Mouse (Mus musculus): ENCODE data around the gene Naa15. TPM values are rescaled to one million over a fixed set of nuclear protein-coding genes. Genes with fewer than 3 reads are reported as not detected.

Naa15 gene
- 40.0 and 57.1 TPM in 2 replicates for polyA plus RNA-seq (2014; fragmentation: Nextera tagmentation; extraction: Ambion mirVana)

- Histone ChIP-seq H3K4me2 (replicated peaks; ENCODE audit: low read depth, low read length) (peak within 1 kb of the TSS; percentile 81), H3K4me1 (ENCODE audit: control insufficient read depth, insufficient read depth, low read length) (peaks cover 15% of the 10 kb centered on the region; the same call in 1 of the 2 replicates)
- WGBS, result 5% methylated on average over 43 of the region's 43 CpGs
These were observed at the start of gene Naa15 for GRCm38 (mm10) chr3:51415098-51416072. Gene Naa15 (plus strand): TSS chr3:51415148.

DNA sequence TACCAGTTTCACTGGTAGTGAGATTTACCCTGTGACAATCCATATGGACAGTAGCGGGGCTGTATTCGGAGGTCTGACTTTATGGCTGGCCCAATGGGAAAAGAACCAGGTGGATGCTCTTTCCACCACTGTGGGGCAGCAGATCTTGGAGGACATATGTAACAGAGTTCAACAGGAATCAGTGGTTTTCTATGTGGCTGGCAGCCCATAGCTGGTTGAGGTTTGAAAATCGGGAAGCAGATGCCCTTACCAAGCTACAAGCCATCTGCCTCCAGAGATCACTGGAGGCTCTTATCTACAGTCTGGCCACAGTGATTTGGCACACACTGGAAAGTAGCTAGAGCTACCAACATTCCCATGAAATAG lies 49.4 kb upstream of the Naa15 start:
- Histone ChIP-seq H3K4me1 (ENCODE audit: control insufficient read depth, insufficient read depth, low read length) (no peaks in the 10 kb centered on the region), H3K4me3 (ENCODE audit: low read length) (peak overlapping the region; percentile 50; the same call in 1 of the 2 replicates), H3K27me3 (ENCODE audit: control insufficient read depth, insufficient read depth, low read length) (no peaks in the 10 kb centered on the region), H3K36me3 (ENCODE audit: control insufficient read depth, insufficient read depth, low read length) (no peaks in the 10 kb centered on the region), H3K9me3 (ENCODE audit: control insufficient read depth, low read length) (no peaks in the 10 kb centered on the region), H3K9ac (ENCODE audit: low read depth, low read length) (peak overlapping the region; percentile 42; the same call in 1 of the 2 replicates), H3K4me2 (replicated peaks; ENCODE audit: low read depth, low read length) (peak overlapping the region; percentile 83), H3K27ac (ENCODE audit: low read depth, low read length) (no peak overlapping the region)
- 9% methylated on average over 3 of the region's 3 CpGs for whole genome bisulfite sequencing
- ATAC-seq (ENCODE audit: low FRiP score, low TSS enrichment), result no peak

More at GRCm38 (mm10) chr3:51415098-51416072, at the start of gene Naa15:
- H3K27ac ChIP-seq (ENCODE audit: low read depth, low read length), result peak within 1 kb of the TSS; percentile 93
- peak within 1 kb of the TSS; percentile 93 for H3K9ac ChIP-seq (ENCODE audit: low read depth, low read length)
- peak within 1 kb of the TSS; percentile 100 for H3K4me3 ChIP-seq (ENCODE audit: low read length)
- H3K9me3 ChIP-seq (ENCODE audit: control insufficient read depth, low read length), result no peaks in the 10 kb centered on the region
- ATAC-seq (ENCODE audit: low FRiP score, low TSS enrichment), result peak; percentile 89
- H3K27me3 ChIP-seq (ENCODE audit: control insufficient read depth, insufficient read depth, low read length), result no peaks in the 10 kb centered on the region
- H3K36me3 ChIP-seq (ENCODE audit: control insufficient read depth, insufficient read depth, low read length), result no peaks in the 10 kb centered on the region

DNA sequence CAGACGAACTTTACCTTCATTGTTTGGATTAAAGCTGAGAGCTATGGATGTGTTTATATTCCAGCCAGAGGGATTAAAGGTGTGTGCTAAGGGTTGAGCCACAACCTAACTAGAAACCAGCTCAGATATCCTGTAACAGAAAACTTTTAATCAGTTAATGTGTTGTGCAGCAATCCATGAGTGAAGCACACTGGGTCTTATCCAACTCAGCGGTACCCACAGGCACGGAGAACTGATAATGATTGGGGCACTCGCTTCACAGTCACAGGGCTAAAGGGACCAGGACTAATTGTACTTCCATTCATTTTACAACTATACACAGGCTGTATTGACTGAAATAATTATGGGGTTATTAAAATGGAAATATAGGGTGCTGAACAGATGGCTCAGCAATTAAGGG lies 48.0 kb upstream of the Naa15 start:
- ATAC-seq (ENCODE audit: low FRiP score, low TSS enrichment), result no peak
- H3K27ac ChIP-seq (ENCODE audit: low read depth, low read length), result no peak overlapping the region
- WGBS, result 77% methylated on average over 4 of the region's 4 CpGs
- no peaks in the 10 kb centered on the region for H3K36me3 ChIP-seq (ENCODE audit: control insufficient read depth, insufficient read depth, low read length)
- no peak overlapping the region for H3K4me2 ChIP-seq (replicated peaks; ENCODE audit: low read depth, low read length)
- H3K9ac ChIP-seq (ENCODE audit: low read depth, low read length), result no peak overlapping the region
- no peaks in the 10 kb centered on the region for H3K27me3 ChIP-seq (ENCODE audit: control insufficient read depth, insufficient read depth, low read length)
- no peaks in the 10 kb centered on the region for H3K9me3 ChIP-seq (ENCODE audit: control insufficient read depth, low read length)
- no peaks in the 10 kb centered on the region for H3K4me1 ChIP-seq (ENCODE audit: control insufficient read depth, insufficient read depth, low read length)
- H3K4me3 ChIP-seq (ENCODE audit: low read length), result no peak overlapping the region

GRCm38 (mm10) chr3:51368011-51368410 lies 46.9 kb upstream of the Naa15 start:
- Histone ChIP-seq H3K9ac (ENCODE audit: low read depth, low read length) (no peak overlapping the region), H3K4me3 (ENCODE audit: low read length) (no peak overlapping the region), H3K36me3 (ENCODE audit: control insufficient read depth, insufficient read depth, low read length) (no peaks in the 10 kb centered on the region), H3K4me1 (ENCODE audit: control insufficient read depth, insufficient read depth, low read length) (no peaks in the 10 kb centered on the region), H3K27me3 (ENCODE audit: control insufficient read depth, insufficient read depth, low read length) (no peaks in the 10 kb centered on the region), H3K9me3 (ENCODE audit: control insufficient read depth, low read length) (no peaks in the 10 kb centered on the region), H3K4me2 (replicated peaks; ENCODE audit: low read depth, low read length) (no peak overlapping the region), H3K27ac (ENCODE audit: low read depth, low read length) (no peak overlapping the region)
- no peak for ATAC-seq (ENCODE audit: low FRiP score, low TSS enrichment)
- WGBS, result 78% methylated on average over 4 of the region's 4 CpGs

DNA sequence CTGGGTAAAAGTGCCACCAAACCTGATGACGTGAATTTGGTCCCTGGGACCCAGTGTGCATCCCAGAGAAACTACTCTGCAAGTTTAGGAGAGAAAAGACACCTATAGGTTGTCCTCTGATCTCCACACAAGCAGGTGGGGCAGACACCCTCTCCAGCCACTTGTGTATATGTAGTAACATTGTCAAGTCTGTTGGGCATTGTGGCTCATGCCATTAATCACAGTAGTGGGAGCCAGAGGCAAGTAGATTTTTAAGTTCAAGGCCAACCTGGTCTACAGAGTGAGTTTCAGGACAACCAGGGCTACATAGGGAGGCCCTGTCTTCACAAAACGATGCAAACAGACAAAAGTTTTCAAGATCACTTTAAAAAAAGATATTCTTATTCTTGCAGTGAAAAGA lies 43.1 kb upstream of the Naa15 start:
- Histone ChIP-seq H3K4me1 (ENCODE audit: control insufficient read depth, insufficient read depth, low read length) (no peaks in the 10 kb centered on the region), H3K27ac (ENCODE audit: low read depth, low read length) (no peak overlapping the region), H3K4me3 (ENCODE audit: low read length) (no peak overlapping the region), H3K4me2 (replicated peaks; ENCODE audit: low read depth, low read length) (no peak overlapping the region), H3K36me3 (ENCODE audit: control insufficient read depth, insufficient read depth, low read length) (no peaks in the 10 kb centered on the region), H3K9ac (ENCODE audit: low read depth, low read length) (no peak overlapping the region), H3K9me3 (ENCODE audit: control insufficient read depth, low read length) (no peaks in the 10 kb centered on the region), H3K27me3 (ENCODE audit: control insufficient read depth, insufficient read depth, low read length) (no peaks in the 10 kb centered on the region)
- no peak for ATAC-seq (ENCODE audit: low FRiP score, low TSS enrichment)
- WGBS, result 77% methylated on average over 2 of the region's 2 CpGs

- Histone ChIP-seq H3K4me3 (ENCODE audit: low read length) (no peak overlapping the region), H3K4me2 (replicated peaks; ENCODE audit: low read depth, low read length) (no peak overlapping the region), H3K36me3 (ENCODE audit: control insufficient read depth, insufficient read depth, low read length) (no peaks in the 10 kb centered on the region), H3K4me1 (ENCODE audit: control insufficient read depth, insufficient read depth, low read length) (no peaks in the 10 kb centered on the region), H3K27me3 (ENCODE audit: control insufficient read depth, insufficient read depth, low read length) (no peaks in the 10 kb centered on the region), H3K27ac (ENCODE audit: low read depth, low read length) (no peak overlapping the region), H3K9ac (ENCODE audit: low read depth, low read length) (no peak overlapping the region), H3K9me3 (ENCODE audit: control insufficient read depth, low read length) (no peaks in the 10 kb centered on the region)
- WGBS, result 45% methylated on average over 5 of the region's 5 CpGs
- ATAC-seq (ENCODE audit: low FRiP score, low TSS enrichment), result no peak
These were observed 42.1 kb upstream of the Naa15 start for GRCm38 (mm10) chr3:51372883-51373282.

DNA sequence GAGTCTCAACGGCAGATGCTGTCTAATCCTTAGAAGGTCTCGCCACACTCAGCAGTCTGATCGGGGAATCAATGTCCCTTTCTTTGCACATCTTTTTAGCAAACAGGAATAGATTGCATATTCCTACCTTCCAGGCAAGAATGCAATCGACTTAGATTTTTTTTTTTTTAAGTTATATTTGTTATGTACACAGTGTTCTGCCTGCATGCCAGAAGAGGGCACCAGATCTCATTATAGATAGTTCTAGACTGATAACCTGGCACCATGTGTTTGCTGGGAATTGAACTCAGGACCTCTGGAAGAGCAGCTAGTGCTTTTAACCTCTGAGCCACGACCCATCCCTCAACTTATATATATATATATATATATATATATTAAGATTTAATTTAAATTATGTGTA lies 41.4 kb upstream of the Naa15 start:
- no peaks in the 10 kb centered on the region for H3K27me3 ChIP-seq (ENCODE audit: control insufficient read depth, insufficient read depth, low read length)
- 0 out of 2 replicates have a peak, but pooled peaks cover 3% of the 10 kb centered on the region for H3K4me1 ChIP-seq (ENCODE audit: control insufficient read depth, insufficient read depth, low read length)
- no peak overlapping the region for H3K9ac ChIP-seq (ENCODE audit: low read depth, low read length)
- H3K4me2 ChIP-seq (replicated peaks; ENCODE audit: low read depth, low read length), result no peak overlapping the region
- 79% methylated on average over 5 of the region's 5 CpGs for WGBS
- H3K27ac ChIP-seq (ENCODE audit: low read depth, low read length), result no peak overlapping the region
- H3K4me3 ChIP-seq (ENCODE audit: low read length), result no peak overlapping the region
- no peak for ATAC-seq (ENCODE audit: low FRiP score, low TSS enrichment)
- no peaks in the 10 kb centered on the region for H3K36me3 ChIP-seq (ENCODE audit: control insufficient read depth, insufficient read depth, low read length)
- H3K9me3 ChIP-seq (ENCODE audit: control insufficient read depth, low read length), result no peaks in the 10 kb centered on the region

DNA sequence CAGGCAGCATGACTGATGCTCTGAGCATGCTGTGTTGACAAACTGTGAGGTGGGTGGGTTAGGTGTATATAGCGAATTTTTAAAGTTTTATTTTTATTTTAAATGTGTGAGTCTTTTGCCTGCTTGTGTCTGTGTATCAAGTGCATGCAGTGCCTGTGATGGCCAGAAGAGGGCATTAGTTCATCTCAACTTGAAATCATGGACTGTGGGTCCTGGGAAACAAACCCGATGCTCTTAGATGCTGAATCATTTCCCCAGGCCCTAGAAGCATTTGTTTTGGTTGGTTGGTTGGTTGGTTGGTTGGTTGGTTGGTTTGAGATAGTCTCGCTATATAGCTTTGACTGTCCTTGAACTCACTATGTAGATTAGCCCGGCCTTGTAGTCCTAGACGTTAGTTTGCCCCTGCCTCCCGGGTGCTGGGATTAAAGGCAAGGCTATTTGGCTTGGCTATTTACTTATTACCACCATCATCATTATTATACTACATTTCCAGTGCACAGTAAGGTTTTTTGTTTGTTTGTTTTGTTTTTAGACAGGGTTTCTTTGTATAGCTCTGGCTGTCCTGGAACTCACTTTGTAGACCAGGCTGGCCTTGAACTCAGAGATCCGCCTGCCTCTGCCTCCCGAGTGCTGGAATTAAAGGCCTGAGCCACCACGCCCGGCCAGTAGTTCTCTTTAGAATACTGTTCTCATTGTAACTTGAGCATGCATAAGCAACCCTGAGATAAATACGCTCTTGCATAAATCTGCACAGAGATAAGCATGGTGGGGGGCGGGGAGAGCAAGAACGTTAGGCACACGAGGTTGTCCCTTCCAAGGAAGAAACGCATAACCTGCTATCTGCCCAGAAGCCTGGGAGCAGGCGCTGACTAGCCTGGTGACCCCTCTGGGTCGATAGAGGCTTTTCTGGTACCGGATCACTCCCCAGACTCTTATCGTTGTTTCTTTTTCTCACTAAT lies 39.4 kb upstream of the Naa15 start:
- H3K4me1 ChIP-seq (ENCODE audit: control insufficient read depth, insufficient read depth, low read length), result 0 out of 2 replicates have a peak, but pooled peaks cover 3% of the 10 kb centered on the region
- ATAC-seq (ENCODE audit: low FRiP score, low TSS enrichment), result no peak
- H3K27ac ChIP-seq (ENCODE audit: low read depth, low read length), result no peak overlapping the region
- H3K27me3 ChIP-seq (ENCODE audit: control insufficient read depth, insufficient read depth, low read length), result no peaks in the 10 kb centered on the region
- no peak overlapping the region for H3K4me3 ChIP-seq (ENCODE audit: low read length)
- no peak overlapping the region for H3K9ac ChIP-seq (ENCODE audit: low read depth, low read length)
- WGBS, result 82% methylated on average over 19 of the region's 19 CpGs
- H3K4me2 ChIP-seq (replicated peaks; ENCODE audit: low read depth, low read length), result no peak overlapping the region
- no peaks in the 10 kb centered on the region for H3K9me3 ChIP-seq (ENCODE audit: control insufficient read depth, low read length)
- no peaks in the 10 kb centered on the region for H3K36me3 ChIP-seq (ENCODE audit: control insufficient read depth, insufficient read depth, low read length)
